Mouse (Mus musculus): ENCODE results near the gene Sh3bp5l. TPM values are rescaled to one million over a fixed set of nuclear protein-coding genes. Genes with fewer than 3 reads are reported as not detected.
"Not testable (repeated sequence)": the region's sequence is repeated elsewhere in the genome, so short reads cannot be mapped to it uniquely, and the experiment has no call there.

The Sh3bp5l gene
- total RNA-seq, 2 experiments from 2014 or later: 20.0 to 94.6 TPM

DNA sequence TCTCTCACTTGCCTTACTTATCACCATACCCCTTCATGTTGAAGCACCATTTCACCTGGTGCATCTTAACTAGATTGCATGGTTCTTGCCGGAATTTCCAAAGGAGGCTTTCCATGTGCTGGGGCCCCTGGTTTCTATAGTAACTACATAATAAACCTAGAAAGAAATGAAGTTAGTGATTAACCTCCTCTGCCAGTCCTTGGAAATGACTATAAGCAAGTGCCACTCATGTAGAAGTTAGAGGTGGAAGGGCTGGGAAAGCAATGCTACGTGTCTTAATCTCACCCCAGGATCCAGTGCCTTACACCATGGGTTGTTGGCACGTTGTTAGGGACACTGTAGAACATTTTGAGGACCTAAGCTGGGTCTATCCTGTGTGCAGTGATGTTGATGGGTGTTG, 33.9 kb downstream of the Sh3bp5l start:
- no peak for ATAC-seq (replicated peaks; ENCODE audit: low FRiP score, poor library complexity, severe bottlenecking)

DNA sequence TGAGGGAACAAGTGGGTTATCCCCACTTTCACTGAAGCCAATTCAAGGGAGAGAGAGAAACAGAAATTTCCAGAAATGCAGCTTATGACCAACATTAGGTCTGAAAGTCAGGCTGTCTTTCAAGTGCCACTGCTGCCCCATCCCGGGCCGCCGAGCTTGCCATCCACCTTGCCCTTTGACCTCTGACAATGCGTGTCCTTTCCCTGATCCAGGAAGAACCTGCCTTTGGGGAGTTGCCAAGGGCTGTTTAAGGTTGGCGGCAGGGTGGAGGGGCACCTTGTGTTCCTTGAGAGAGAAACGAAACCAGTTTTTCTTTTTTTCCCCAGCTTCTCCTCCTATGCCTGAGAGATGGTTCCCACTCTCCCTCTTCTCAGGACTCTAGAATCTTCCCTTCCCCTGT, 35.7 kb downstream of the Sh3bp5l start:
- not testable (repeated sequence) for ATAC-seq (replicated peaks; ENCODE audit: low FRiP score, poor library complexity, severe bottlenecking)

DNA sequence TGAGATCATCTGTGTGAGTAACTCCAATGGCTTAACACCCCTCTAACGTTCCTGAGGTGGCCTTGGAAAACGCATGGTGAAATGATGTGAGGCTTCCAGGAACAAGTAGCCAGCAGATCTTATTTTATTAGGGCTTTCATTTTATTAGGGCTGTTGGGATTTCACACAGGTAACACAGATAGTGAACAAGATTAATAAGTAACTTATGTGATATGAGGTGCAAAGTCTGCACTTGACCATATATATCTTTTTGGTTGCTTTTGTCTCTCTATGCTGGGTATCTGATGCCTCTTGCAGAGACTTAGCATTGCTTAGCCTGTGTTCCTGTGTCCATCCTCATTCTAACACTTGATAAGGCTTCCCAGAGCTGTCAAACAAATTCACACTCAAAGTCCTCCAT, 46.7 kb downstream of the Sh3bp5l start:
- ATAC-seq (replicated peaks; ENCODE audit: low FRiP score, poor library complexity, severe bottlenecking): no peak

DNA sequence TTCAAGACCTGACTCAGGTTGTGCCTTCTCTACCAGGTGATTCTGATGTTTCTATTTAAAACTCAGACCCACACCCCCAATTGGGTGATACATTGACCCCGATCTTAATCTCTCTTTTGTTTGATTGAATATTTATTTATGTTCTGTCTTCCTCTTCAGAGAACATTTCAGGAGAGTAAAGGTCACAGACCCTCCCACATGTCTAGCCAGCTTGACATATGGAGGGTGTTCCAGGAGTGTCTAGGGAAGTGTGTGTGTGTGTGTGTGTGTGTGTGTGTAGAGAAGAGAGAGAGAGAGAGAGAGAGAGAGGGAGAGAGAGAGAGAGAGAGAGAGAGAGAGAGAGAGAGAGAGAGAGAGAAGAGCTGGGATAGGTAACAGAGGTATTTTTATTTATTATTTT, 47.2 kb downstream of the Sh3bp5l start:
- no peak for ATAC-seq (replicated peaks; ENCODE audit: low FRiP score, poor library complexity, severe bottlenecking)

DNA sequence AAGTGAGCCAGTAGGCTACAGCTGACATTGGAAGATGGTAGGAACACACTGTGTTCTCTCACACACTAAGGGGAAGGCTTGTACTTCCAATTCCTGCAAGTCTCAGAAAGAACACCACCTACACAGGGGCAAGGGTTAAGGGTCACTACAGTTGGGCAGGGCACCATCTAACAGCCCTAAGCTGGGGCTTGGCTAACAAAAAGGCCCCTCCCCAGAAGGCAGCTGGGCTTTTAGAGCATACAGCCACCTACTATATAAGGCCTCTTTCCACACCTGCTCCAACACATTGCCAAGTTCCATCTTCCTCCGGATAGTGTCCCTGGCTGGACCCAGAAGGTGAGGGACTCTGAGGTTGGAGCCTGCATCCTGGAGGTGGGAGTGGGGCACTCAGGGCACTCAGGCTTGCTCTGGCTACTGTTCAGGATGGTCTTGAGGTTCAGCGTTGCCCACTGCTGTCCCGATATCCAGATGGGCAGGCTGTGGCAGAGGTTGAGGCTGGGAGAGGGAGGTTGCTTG, 48.3 kb downstream of the Sh3bp5l start, which contains the start of gene Lypd8:
TSS of gene Lypd8 (plus strand) at position 281 of the 516 bp plus-strand sequence.
- no peak for ATAC-seq (replicated peaks; ENCODE audit: low FRiP score, poor library complexity, severe bottlenecking)

DNA sequence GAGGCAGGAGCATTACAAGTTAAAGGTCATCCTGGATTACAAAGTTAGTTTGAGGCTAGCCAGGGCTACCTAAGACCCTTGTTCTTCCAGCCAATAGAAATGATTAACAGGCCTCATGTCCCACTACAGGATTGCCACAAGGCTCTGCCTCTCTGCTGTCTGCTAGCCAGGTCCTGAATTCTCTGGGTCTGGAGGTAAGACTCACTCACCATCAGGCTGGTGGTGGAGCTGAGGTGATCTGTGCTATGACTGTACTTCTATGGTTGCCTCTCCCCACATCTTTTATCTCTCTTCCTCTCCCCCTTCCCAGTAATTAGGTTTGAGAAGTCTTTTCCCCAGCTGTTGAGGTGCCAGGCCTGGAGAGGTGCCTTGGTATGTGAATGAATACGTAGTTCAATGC, 49.0 kb downstream of the Sh3bp5l start:
- ATAC-seq (replicated peaks; ENCODE audit: low FRiP score, poor library complexity, severe bottlenecking): no peak

DNA sequence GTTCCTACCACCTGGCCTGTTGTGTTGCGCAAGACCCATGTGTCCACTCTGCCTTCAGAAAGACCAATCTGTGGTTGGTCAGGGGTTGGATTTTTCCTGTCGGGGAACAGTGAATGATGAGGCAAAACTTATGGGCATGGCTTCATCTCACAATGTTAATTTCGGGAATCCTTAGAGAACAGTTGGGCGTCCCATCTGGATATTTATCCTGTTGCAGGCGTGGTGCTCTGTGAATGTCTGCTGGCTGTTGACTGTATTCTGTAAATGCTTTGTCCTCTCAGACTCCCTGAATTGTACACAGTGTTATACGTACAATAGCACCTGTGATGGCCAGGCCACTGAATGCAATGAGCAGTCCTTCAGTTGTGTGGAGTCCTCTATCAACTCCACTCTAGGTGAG, 51.9 kb downstream of the Sh3bp5l start:
- no peak for ATAC-seq (replicated peaks; ENCODE audit: low FRiP score, poor library complexity, severe bottlenecking)

Other genes with a start within 250 kb of the Sh3bp5l start
- gene Gm12248, start 237.6 kb upstream of the Sh3bp5l start, total RNA-seq (2015; ENCODE audit: low replicate concordance): not detected in 2 replicates
- gene Gm12248, start 237.6 kb upstream of the Sh3bp5l start, total RNA-seq (2017; ENCODE audit: low replicate concordance): not detected in 2 replicates
- 17.8 and 22.3 TPM in 2 replicates for gene Cnot8, start 226.6 kb upstream of the Sh3bp5l start, total RNA-seq (2015; ENCODE audit: low replicate concordance)
- gene Cnot8, start 226.6 kb upstream of the Sh3bp5l start, total RNA-seq (2017; ENCODE audit: low replicate concordance): 24.5 and 26.5 TPM in 2 replicates
- 2.9 and 3.1 TPM in 2 replicates for gene Gemin5, start 162.2 kb upstream of the Sh3bp5l start, total RNA-seq (2015; ENCODE audit: low replicate concordance)
- gene Gemin5, start 162.2 kb upstream of the Sh3bp5l start, total RNA-seq (2017; ENCODE audit: low replicate concordance): 2.0 and 3.6 TPM in 2 replicates
- gene Mrpl22, start 159.1 kb upstream of the Sh3bp5l start, total RNA-seq (2015; ENCODE audit: low replicate concordance): 24.0 and 27.7 TPM in 2 replicates
- 7.5 and 16.2 TPM in 2 replicates for gene Mrpl22, start 159.1 kb upstream of the Sh3bp5l start, total RNA-seq (2017; ENCODE audit: low replicate concordance)
- 16.3 and 19.9 TPM in 2 replicates for gene Igtp, start 131.2 kb upstream of the Sh3bp5l start, total RNA-seq (2015; ENCODE audit: low replicate concordance)
- gene Igtp, start 131.2 kb upstream of the Sh3bp5l start, total RNA-seq (2017; ENCODE audit: low replicate concordance): 21.7 and 22.6 TPM in 2 replicates
- 17.7 and 21.3 TPM in 2 replicates for gene Irgm2, start 131.1 kb upstream of the Sh3bp5l start, total RNA-seq (2015; ENCODE audit: low replicate concordance)
- 24.0 and 26.5 TPM in 2 replicates for gene Irgm2, start 131.1 kb upstream of the Sh3bp5l start, total RNA-seq (2017; ENCODE audit: low replicate concordance)
- gene 4930438A08Rik, start 55.9 kb upstream of the Sh3bp5l start, total RNA-seq (2015; ENCODE audit: low replicate concordance): 18.4 and 20.9 TPM in 2 replicates
- 11.7 and 16.9 TPM in 2 replicates for gene 4930438A08Rik, start 55.9 kb upstream of the Sh3bp5l start, total RNA-seq (2017; ENCODE audit: low replicate concordance)
- gene Zfp692, start 23.7 kb upstream of the Sh3bp5l start, total RNA-seq (2015; ENCODE audit: low replicate concordance): 1.5 and 4.6 TPM in 2 replicates
- 3.8 and 3.9 TPM in 2 replicates for gene Zfp692, start 23.7 kb upstream of the Sh3bp5l start, total RNA-seq (2017; ENCODE audit: low replicate concordance)
- 15.0 and 31.9 TPM in 2 replicates for gene Zfp672, start 385 bp upstream of the Sh3bp5l start, total RNA-seq (2015; ENCODE audit: low replicate concordance)
- gene Zfp672, start 385 bp upstream of the Sh3bp5l start, total RNA-seq (2017; ENCODE audit: low replicate concordance): 28.5 and 31.1 TPM in 2 replicates
- gene Lypd8, start 48.3 kb downstream of the Sh3bp5l start, total RNA-seq (2015; ENCODE audit: low replicate concordance): not detected in 2 replicates
- not detected in 2 replicates for gene Lypd8, start 48.3 kb downstream of the Sh3bp5l start, total RNA-seq (2017; ENCODE audit: low replicate concordance)
- not detected in 2 replicates for gene 1810065E05Rik, start 90.4 kb downstream of the Sh3bp5l start, total RNA-seq (2015; ENCODE audit: low replicate concordance)
- gene 1810065E05Rik, start 90.4 kb downstream of the Sh3bp5l start, total RNA-seq (2017; ENCODE audit: low replicate concordance): not detected in 2 replicates
- gene Gm12253, start 101.8 kb downstream of the Sh3bp5l start, total RNA-seq (2015; ENCODE audit: low replicate concordance): not detected in 2 replicates
- gene Gm12253, start 101.8 kb downstream of the Sh3bp5l start, total RNA-seq (2017; ENCODE audit: low replicate concordance): not detected in 2 replicates
- gene Lypd9, start 122.2 kb downstream of the Sh3bp5l start, total RNA-seq (2015; ENCODE audit: low replicate concordance): not detected in 2 replicates
- gene Lypd9, start 122.2 kb downstream of the Sh3bp5l start, total RNA-seq (2017; ENCODE audit: low replicate concordance): not detected in 2 replicates
- not detected in 2 replicates for gene Olfr30, start 131.5 kb downstream of the Sh3bp5l start, total RNA-seq (2015; ENCODE audit: low replicate concordance)
- gene Olfr30, start 131.5 kb downstream of the Sh3bp5l start, total RNA-seq (2017; ENCODE audit: low replicate concordance): not detected in 2 replicates
- gene Olfr332, start 161.8 kb downstream of the Sh3bp5l start, total RNA-seq (2015; ENCODE audit: low replicate concordance): not detected in 2 replicates
- not detected in 2 replicates for gene Olfr332, start 161.8 kb downstream of the Sh3bp5l start, total RNA-seq (2017; ENCODE audit: low replicate concordance)
- gene Olfr331, start 171.8 kb downstream of the Sh3bp5l start, total RNA-seq (2015; ENCODE audit: low replicate concordance): not detected in 2 replicates
- not detected in 2 replicates for gene Olfr331, start 171.8 kb downstream of the Sh3bp5l start, total RNA-seq (2017; ENCODE audit: low replicate concordance)
- gene Olfr330, start 204.1 kb downstream of the Sh3bp5l start, total RNA-seq (2015; ENCODE audit: low replicate concordance): not detected in 2 replicates
- gene Olfr330, start 204.1 kb downstream of the Sh3bp5l start, total RNA-seq (2017; ENCODE audit: low replicate concordance): not detected in 2 replicates
- gene Olfr329-ps, start 215.7 kb downstream of the Sh3bp5l start, total RNA-seq (2015; ENCODE audit: low replicate concordance): not detected in 2 replicates
- not detected in 2 replicates for gene Olfr329-ps, start 215.7 kb downstream of the Sh3bp5l start, total RNA-seq (2017; ENCODE audit: low replicate concordance)
- not detected in 2 replicates for gene Olfr328, start 224.9 kb downstream of the Sh3bp5l start, total RNA-seq (2015; ENCODE audit: low replicate concordance)
- 0.42 TPM in 1 of 2 replicates, not detected in the other for gene Olfr328, start 224.9 kb downstream of the Sh3bp5l start, total RNA-seq (2017; ENCODE audit: low replicate concordance)
- gene Olfr224, start 239.8 kb downstream of the Sh3bp5l start, total RNA-seq (2015; ENCODE audit: low replicate concordance): not detected in 2 replicates
- not detected in 2 replicates for gene Olfr224, start 239.8 kb downstream of the Sh3bp5l start, total RNA-seq (2017; ENCODE audit: low replicate concordance)
- not detected in 2 replicates for gene Olfr325, start 247.0 kb downstream of the Sh3bp5l start, total RNA-seq (2015; ENCODE audit: low replicate concordance)
- not detected in 2 replicates for gene Olfr325, start 247.0 kb downstream of the Sh3bp5l start, total RNA-seq (2017; ENCODE audit: low replicate concordance)

Measured in erythroblast, adult 5-6 weeks (primary cell).